Mouse (Mus musculus): ENCODE data around the gene Pde8b.

DNA sequence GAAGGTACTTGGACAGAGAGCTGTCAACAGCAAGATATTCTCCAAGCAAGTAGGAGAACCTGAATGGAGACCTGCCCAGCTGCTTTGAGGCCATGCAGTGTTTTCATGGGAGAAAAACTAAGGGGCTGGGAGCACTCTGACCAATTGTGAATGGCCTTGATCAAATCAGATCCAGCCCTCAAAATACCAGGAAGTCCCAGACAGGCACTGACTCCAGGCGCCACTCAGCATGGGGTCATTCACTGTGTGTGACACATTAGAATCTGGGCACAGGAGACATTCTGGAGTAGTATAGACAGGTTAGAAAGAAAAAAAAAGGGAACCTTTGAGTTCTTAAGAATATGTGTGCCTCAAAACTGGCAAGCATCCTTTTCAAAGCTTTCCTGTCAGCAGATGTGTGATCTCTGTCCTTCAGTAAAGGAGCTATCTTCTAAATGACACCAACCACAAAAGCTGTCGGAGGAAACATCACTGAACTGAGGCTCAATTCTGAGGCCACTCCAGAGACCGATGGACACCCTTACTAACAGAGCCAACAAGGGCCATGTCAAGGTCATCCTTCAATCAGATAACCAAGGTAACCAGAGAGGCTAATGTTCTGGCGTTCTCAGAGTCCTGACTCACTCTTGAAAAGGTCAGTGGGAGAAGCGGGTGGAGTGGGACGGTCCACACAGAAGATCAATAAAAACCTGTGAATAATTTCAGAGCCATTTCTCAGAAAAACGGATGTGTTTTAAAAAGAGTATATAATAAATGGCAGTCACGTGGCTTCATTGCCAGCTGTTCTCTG is 151.0 kb downstream of the Pde8b start:
- TF ChIP-seq GATA1 (IDR thresholded peaks at IDR 0.05; ENCODE audit: borderline replicate concordance, low read length) (no peak), FLI1 (IDR thresholded peaks at IDR 0.05; ENCODE audit: low read length) (no peak)

Data from megakaryocyte, embryonic 14.5 days (primary cell).